Mouse (Mus musculus): ENCODE measurements around the gene S100pbp. TPM values are rescaled to one million over a fixed set of nuclear protein-coding genes. Genes with fewer than 3 reads are reported as not detected.

The S100pbp gene
- polyA plus RNA-seq, 1 experiment, result 2.0 TPM

DNA sequence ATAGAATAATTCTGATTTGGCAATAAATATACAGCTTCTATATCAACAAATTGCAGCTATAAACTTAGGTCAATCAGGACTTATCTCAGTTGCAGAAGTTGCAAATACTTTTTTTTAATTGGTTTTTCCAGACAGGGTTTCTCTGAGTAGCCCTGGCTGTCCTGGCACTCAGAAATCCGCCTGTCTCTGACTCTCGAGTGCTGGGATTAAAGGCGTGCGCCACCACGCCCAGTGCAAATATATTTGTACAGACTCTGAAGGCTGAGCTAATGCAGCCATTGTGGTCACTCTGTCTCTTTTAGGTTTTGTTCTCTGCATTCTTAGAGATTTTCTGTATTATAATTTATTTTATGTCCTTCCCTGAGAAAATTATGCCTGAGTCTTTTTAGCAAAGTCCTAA lies 32.0 kb downstream of the S100pbp start:
- Histone ChIP-seq H3K27me3 (replicated peaks) (no peaks in the 10 kb centered on the region), H3K36me3 (replicated peaks; ENCODE audit: low read length) (peaks cover 67% of the 10 kb centered on the region), H3K4me3 (replicated peaks) (no peak overlapping the region), H3K9me3 (no peaks in the 10 kb centered on the region), H3K4me1 (no peaks in the 10 kb centered on the region)
- TF ChIP-seq FLI1 (IDR thresholded peaks at IDR 0.05; ENCODE audit: low read length) (no peak), GATA1 (IDR thresholded peaks at IDR 0.05; ENCODE audit: borderline replicate concordance, low read length) (no peak)

- Histone ChIP-seq H3K36me3 (replicated peaks; ENCODE audit: low read length) (peaks cover 85% of the 10 kb centered on the region), H3K27me3 (replicated peaks) (no peaks in the 10 kb centered on the region), H3K4me3 (replicated peaks) (no peak overlapping the region), H3K4me1 (peaks cover 20% of the 10 kb centered on the region), H3K9me3 (no peaks in the 10 kb centered on the region)
- TF ChIP-seq FLI1 (IDR thresholded peaks at IDR 0.05; ENCODE audit: low read length) (no peak), GATA1 (IDR thresholded peaks at IDR 0.05; ENCODE audit: borderline replicate concordance, low read length) (no peak)
Observed at GRCm38 (mm10) chr4:129151276-129151811, 38.2 kb downstream of the S100pbp start.

- TF ChIP-seq FLI1 (IDR thresholded peaks at IDR 0.05; ENCODE audit: low read length) (no peak), GATA1 (IDR thresholded peaks at IDR 0.05; ENCODE audit: borderline replicate concordance, low read length) (no peak)
Observed at GRCm38 (mm10) chr4:129149321-129149720, 40.2 kb downstream of the S100pbp start.

DNA sequence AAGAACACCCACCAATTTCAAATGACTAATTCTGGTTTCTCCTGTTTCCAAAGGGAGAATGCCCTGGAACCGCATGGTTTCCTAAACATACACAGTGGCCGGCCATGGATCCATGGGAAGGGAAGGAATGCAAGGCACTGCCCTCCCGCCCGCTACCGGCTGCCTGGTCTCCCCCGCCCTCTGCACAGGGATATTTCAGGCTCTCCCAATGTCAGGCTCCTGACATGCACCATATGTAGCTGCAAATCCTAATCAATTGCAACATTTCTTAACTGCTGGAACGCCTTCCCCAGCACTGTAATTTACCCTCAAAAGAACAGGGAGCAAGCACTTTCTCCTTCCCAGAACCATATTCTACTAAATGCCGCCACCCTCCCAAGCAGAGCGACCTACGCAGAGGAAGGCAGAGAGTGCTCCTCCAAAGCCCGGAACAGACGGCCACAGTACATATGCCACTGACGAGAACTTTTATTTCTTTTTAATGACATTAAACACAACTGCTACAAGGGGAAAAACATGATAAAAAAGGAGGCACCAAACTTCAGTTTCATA lies 41.9 kb downstream of the S100pbp start:
- H3K4me1 ChIP-seq, result peaks cover 50% of the 10 kb centered on the region
- peaks cover 5% of the 10 kb centered on the region for H3K27me3 ChIP-seq (replicated peaks)
- H3K4me3 ChIP-seq (replicated peaks), result no peak overlapping the region
- H3K9me3 ChIP-seq, result no peaks in the 10 kb centered on the region
- TF ChIP-seq GATA1 (IDR thresholded peaks at IDR 0.05; ENCODE audit: borderline replicate concordance, low read length) (no peak), FLI1 (IDR thresholded peaks at IDR 0.05; ENCODE audit: low read length) (no peak)
- H3K36me3 ChIP-seq (replicated peaks; ENCODE audit: low read length), result peaks cover 67% of the 10 kb centered on the region

More at GRCm38 (mm10) chr4:129149321-129149720, 40.2 kb downstream of the S100pbp start:
- no peaks in the 10 kb centered on the region for H3K9me3 ChIP-seq
- peaks cover 34% of the 10 kb centered on the region for H3K4me1 ChIP-seq
- H3K27me3 ChIP-seq (replicated peaks), result no peaks in the 10 kb centered on the region
- peaks cover 76% of the 10 kb centered on the region for H3K36me3 ChIP-seq (replicated peaks; ENCODE audit: low read length)
- H3K4me3 ChIP-seq (replicated peaks), result no peak overlapping the region

DNA sequence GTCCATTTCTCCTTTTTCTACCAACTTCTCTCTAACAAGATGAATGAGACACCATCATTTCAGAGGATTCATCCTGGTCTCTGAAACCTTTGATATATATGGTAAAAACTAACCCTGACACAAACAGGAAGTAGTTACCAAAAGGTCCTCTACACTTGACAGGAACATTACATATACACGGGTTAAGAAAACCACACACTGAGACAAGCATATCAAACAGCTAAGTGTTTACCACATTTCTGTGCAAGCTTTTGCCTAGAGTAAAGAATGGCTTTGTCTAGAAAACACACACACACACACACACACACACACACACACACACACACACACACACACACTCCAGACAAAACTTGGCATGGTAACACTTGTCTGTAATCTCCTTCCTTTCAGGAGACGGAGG lies 43.1 kb downstream of the S100pbp start:
- Histone ChIP-seq H3K4me3 (replicated peaks) (no peak overlapping the region), H3K36me3 (replicated peaks; ENCODE audit: low read length) (peaks cover 55% of the 10 kb centered on the region), H3K9me3 (no peaks in the 10 kb centered on the region), H3K27me3 (replicated peaks) (peaks cover 11% of the 10 kb centered on the region), H3K4me1 (peaks cover 62% of the 10 kb centered on the region)
- no peak for TF ChIP-seq GATA1 (IDR thresholded peaks at IDR 0.05; ENCODE audit: borderline replicate concordance, low read length)
- no peak for TF ChIP-seq FLI1 (IDR thresholded peaks at IDR 0.05; ENCODE audit: low read length)

DNA sequence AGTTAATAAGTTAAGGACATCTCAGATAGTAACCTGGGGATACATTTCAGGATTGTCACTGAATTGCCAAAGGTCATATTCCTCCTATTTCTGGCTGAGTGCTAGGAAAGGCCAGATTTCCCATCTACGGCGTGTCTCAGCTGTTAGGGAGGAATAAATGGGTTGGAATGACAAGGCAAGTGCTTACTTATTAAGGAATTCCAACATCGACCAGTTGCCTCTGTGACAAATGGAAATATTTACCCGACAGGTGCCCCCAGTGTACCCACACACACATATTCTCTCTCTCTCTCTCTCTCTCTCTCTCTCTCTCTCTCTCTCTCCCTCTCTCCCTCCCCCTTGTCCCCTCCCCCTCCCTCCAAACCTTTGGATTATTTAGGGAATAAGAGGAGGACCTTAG lies 43.6 kb downstream of the S100pbp start:
- Histone ChIP-seq H3K36me3 (replicated peaks; ENCODE audit: low read length) (peaks cover 50% of the 10 kb centered on the region), H3K4me3 (replicated peaks) (no peak overlapping the region), H3K9me3 (no peaks in the 10 kb centered on the region), H3K27me3 (replicated peaks) (peaks cover 13% of the 10 kb centered on the region), H3K4me1 (peaks cover 66% of the 10 kb centered on the region)
- TF ChIP-seq GATA1 (IDR thresholded peaks at IDR 0.05; ENCODE audit: borderline replicate concordance, low read length), result no peak
- no peak for TF ChIP-seq FLI1 (IDR thresholded peaks at IDR 0.05; ENCODE audit: low read length)

- no peak overlapping the region for H3K4me3 ChIP-seq (replicated peaks)
- peaks cover 71% of the 10 kb centered on the region for H3K4me1 ChIP-seq
- peaks cover 16% of the 10 kb centered on the region for H3K27me3 ChIP-seq (replicated peaks)
- no peak for TF ChIP-seq FLI1 (IDR thresholded peaks at IDR 0.05; ENCODE audit: low read length)
- no peak for TF ChIP-seq GATA1 (IDR thresholded peaks at IDR 0.05; ENCODE audit: borderline replicate concordance, low read length)
- H3K9me3 ChIP-seq, result no peaks in the 10 kb centered on the region
- peaks cover 45% of the 10 kb centered on the region for H3K36me3 ChIP-seq (replicated peaks; ENCODE audit: low read length)
Observed at GRCm38 (mm10) chr4:129145411-129145810, 44.1 kb downstream of the S100pbp start.

GRCm38 (mm10) chr4:129144401-129145367 lies 44.8 kb downstream of the S100pbp start:
- H3K36me3 ChIP-seq (replicated peaks; ENCODE audit: low read length), result peaks cover 38% of the 10 kb centered on the region
- peaks cover 23% of the 10 kb centered on the region for H3K27me3 ChIP-seq (replicated peaks)
- H3K4me1 ChIP-seq, result peaks cover 78% of the 10 kb centered on the region
- no peak overlapping the region for H3K4me3 ChIP-seq (replicated peaks)
- TF ChIP-seq GATA1 (IDR thresholded peaks at IDR 0.05; ENCODE audit: borderline replicate concordance, low read length) (no peak), FLI1 (IDR thresholded peaks at IDR 0.05; ENCODE audit: low read length) (no peak)
- no peaks in the 10 kb centered on the region for H3K9me3 ChIP-seq

GRCm38 (mm10) chr4:129143509-129143908 lies 46.0 kb downstream of the S100pbp start:
- Histone ChIP-seq H3K4me1 (peaks cover 87% of the 10 kb centered on the region), H3K9me3 (no peaks in the 10 kb centered on the region), H3K4me3 (replicated peaks) (no peak overlapping the region), H3K36me3 (replicated peaks; ENCODE audit: low read length) (peaks cover 27% of the 10 kb centered on the region), H3K27me3 (replicated peaks) (peaks cover 35% of the 10 kb centered on the region)
- TF ChIP-seq FLI1 (IDR thresholded peaks at IDR 0.05; ENCODE audit: low read length) (no peak), GATA1 (IDR thresholded peaks at IDR 0.05; ENCODE audit: borderline replicate concordance, low read length) (no peak)

All from megakaryocyte, embryonic 14.5 days (primary cell).